Mouse (Mus musculus) neural tube, embryonic 15.5 days (tissue): ENCODE measurements around the gene Tesmin. TPM values are rescaled to one million over a fixed set of nuclear protein-coding genes. Genes with fewer than 3 reads are reported as not detected.

Experiments used
- ATAC-seq: fragments of 200-750 bp; cut with Nextera tagmentation; 2 replicates; pipeline ENCODE4 v1.8.0; 2017; ENCODE audit warnings: mild to moderate bottlenecking, moderate TSS enrichment, moderate library complexity; ENCODE audit not compliant: low FRiP score
- H3K27ac ChIP-seq: fragments of 300-500 bp; sonication (generic); replicated peaks from 2 replicates; pipeline ENCODE4 v1.5.1; 2015; ENCODE audit warnings: mild to moderate bottlenecking, inconsistent platforms
- H3K27me3 ChIP-seq: fragments of 300-500 bp; sonication (generic); replicated peaks from 2 replicates; pipeline ENCODE4 v1.6.1; 2015; ENCODE audit warnings: inconsistent platforms
- H3K36me3 ChIP-seq: fragments of 300-500 bp; sonication (generic); 2 replicates; pipeline ENCODE4 v1.6.1; 2015; ENCODE audit warnings: inconsistent platforms
- H3K4me1 ChIP-seq: fragments of 300-500 bp; sonication (generic); 2 replicates; pipeline ENCODE4 v1.6.1; 2015; ENCODE audit warnings: inconsistent platforms
- H3K4me2 ChIP-seq: fragments of 300-500 bp; sonication (generic); 2 replicates; pipeline ENCODE4 v1.6.1; 2015; ENCODE audit warnings: inconsistent platforms, mild to moderate bottlenecking, moderate library complexity
- H3K4me3 ChIP-seq: fragments of 300-500 bp; sonication (generic); replicated peaks from 2 replicates; pipeline ENCODE4 v1.5.1; 2015; ENCODE audit warnings: mild to moderate bottlenecking, inconsistent platforms
- H3K9ac ChIP-seq: fragments of 300-500 bp; sonication (generic); replicated peaks from 2 replicates; pipeline ENCODE4 v1.6.1; 2015; ENCODE audit warnings: mild to moderate bottlenecking, inconsistent platforms
- H3K9me3 ChIP-seq: fragments of 300-500 bp; sonication (generic); replicated peaks from 2 replicates; pipeline ENCODE4 v1.6.1; 2016; ENCODE audit warnings: inconsistent platforms
- WGBS: fragments of 180-500 bp; shearing (Covaris S2); methylation state at CpG from one replicate; pipeline ENCODE4 v1.1.7; 2015; ENCODE audit warnings: mixed read lengths; 5-methylcytosine and 5-hydroxymethylcytosine counted together
- polyA plus RNA-seq: library from polyadenylated mRNA; unstranded; fragments of >200 nt; fragmentation: Nextera tagmentation; extraction: Ambion mirVana; gene quantifications from 2 replicates; pipeline ENCODE4 v1.2.1, GENCODE M21; 2015

Gene Tesmin
- polyA plus RNA-seq, 1 experiment from 2014 or later: 0.33 TPM

- WGBS: 96% methylated on average over 3 of the region's 3 CpGs
- ATAC-seq: 0 out of 2 replicates have a peak, but pooled peaks have one; percentile 12
- no peaks in the 10 kb centered on the region for H3K9me3 ChIP-seq
- no peak overlapping the region for H3K4me2 ChIP-seq
- H3K9ac ChIP-seq: no peak overlapping the region
- H3K36me3 ChIP-seq: peaks cover 27% of the 10 kb centered on the region
- H3K27me3 ChIP-seq: no peaks in the 10 kb centered on the region
- no peak overlapping the region for H3K27ac ChIP-seq
- H3K4me3 ChIP-seq: no peak overlapping the region
- H3K4me1 ChIP-seq: peaks cover 11% of the 10 kb centered on the region
Measured at GRCm38 (mm10) chr19:3450714-3451113, 62.1 kb downstream of the Tesmin start.

DNA sequence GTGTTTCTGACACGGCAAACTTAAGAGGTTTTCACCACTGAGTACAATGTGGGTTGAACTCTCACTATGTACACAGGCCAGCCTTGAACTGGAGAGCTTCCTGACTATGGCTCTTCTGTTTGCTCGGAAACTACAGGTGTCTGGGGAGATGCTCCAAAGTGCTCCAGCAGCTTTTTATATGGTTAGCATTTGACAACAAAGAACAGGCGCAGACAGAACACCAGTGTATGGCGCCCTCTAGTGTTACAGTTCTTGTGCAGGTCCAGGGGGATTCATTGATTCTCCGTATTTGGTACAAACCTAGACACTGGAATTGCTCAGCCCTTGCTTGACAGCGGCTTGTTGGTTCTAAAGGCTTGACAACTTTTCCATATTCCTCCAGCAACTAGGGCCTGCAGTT, 62.5 kb downstream of the Tesmin start:
- WGBS: 19% methylated on average over 6 of the region's 6 CpGs
- ATAC-seq: peak; percentile 83
- peak overlapping the region; percentile 6; the same call in 1 of the 2 replicates for H3K27ac ChIP-seq
- no peaks in the 10 kb centered on the region for H3K9me3 ChIP-seq
- no peaks in the 10 kb centered on the region for H3K27me3 ChIP-seq
- H3K4me1 ChIP-seq: peaks cover 11% of the 10 kb centered on the region
- H3K9ac ChIP-seq: no peak overlapping the region
- no peak overlapping the region for H3K4me2 ChIP-seq
- no peak overlapping the region for H3K4me3 ChIP-seq
- H3K36me3 ChIP-seq: peaks cover 31% of the 10 kb centered on the region

GRCm38 (mm10) chr19:3451649-3452048, 63.0 kb downstream of the Tesmin start:
- no peaks in the 10 kb centered on the region for H3K9me3 ChIP-seq
- 45% methylated on average over 6 of the region's 6 CpGs for WGBS
- peaks cover 36% of the 10 kb centered on the region for H3K36me3 ChIP-seq
- H3K4me3 ChIP-seq: no peak overlapping the region
- peak; percentile 46; the same call in 1 of the 2 replicates for ATAC-seq
- no peak overlapping the region for H3K9ac ChIP-seq
- H3K4me2 ChIP-seq: no peak overlapping the region
- H3K27ac ChIP-seq: peak overlapping the region; percentile 6; the same call in 1 of the 2 replicates
- no peaks in the 10 kb centered on the region for H3K27me3 ChIP-seq
- H3K4me1 ChIP-seq: peaks cover 11% of the 10 kb centered on the region

Other genes starting within 250 kb of the Tesmin start
- gene Mrpl21, start 106.0 kb upstream of the Tesmin start, polyA plus RNA-seq: 103 and 105 TPM in 2 replicates
- gene Ighmbp2, start 105.8 kb upstream of the Tesmin start, polyA plus RNA-seq: 10.6 and 10.7 TPM in 2 replicates
- 14.7 and 21.6 TPM in 2 replicates for gene Cpt1a, start 66.5 kb upstream of the Tesmin start, polyA plus RNA-seq
- 39.2 and 47.3 TPM in 2 replicates for gene Gal, start 25.7 kb downstream of the Tesmin start, polyA plus RNA-seq
- gene Ppp6r3, start 186.9 kb downstream of the Tesmin start, polyA plus RNA-seq: 50.2 and 54.4 TPM in 2 replicates